32 mouse cellular contexts compared by ENCODE assay signal in the genomic region with DNA sequence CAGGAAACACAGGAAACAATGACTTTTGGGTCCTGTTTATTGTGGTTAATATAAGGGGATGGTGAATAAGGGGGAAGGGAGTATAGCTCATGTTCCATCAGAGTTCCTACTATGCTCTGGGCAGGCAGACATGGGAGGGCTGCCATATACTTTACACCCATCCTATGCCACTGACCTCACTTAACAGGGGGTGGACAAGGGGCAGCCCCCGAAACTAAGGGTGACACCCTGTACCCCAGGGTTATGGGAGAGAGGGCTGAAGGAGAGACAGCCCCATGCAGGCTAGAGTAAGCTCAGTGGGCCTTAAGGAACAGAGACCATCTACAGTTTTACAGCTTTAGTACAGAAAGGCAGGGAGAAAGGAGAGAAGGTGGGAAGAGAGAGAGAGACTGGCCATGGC.
"Had no signal": no experiment of that assay in that cellular context is flagged by ENCODE, and none has a peak within 500 bp of the region (broad histone marks: within the 10 kb centered on the region; RNA-seq: fewer than 3 reads in every experiment).

No protein-coding gene starts in this region.

- ATAC-seq: liver, embryonic 12.5 days; liver, postnatal 0 days; lung, postnatal 0 days; midbrain, embryonic 13.5 days; midbrain, embryonic 15.5 days; midbrain, embryonic 16.5 days had no signal

- H3K4me2 ChIP-seq: limb, embryonic 12.5 days; limb, embryonic 13.5 days; limb, embryonic 15.5 days; liver, embryonic 11.5 days; liver, embryonic 12.5 days; liver, embryonic 13.5 days; liver, embryonic 15.5 days; lung, embryonic 14.5 days; lung, embryonic 15.5 days; midbrain, embryonic 11.5 days; midbrain, embryonic 12.5 days; midbrain, embryonic 13.5 days; midbrain, embryonic 15.5 days; neural tube, embryonic 12.5 days had no signal

- H3K9ac ChIP-seq: limb, embryonic 12.5 days; limb, embryonic 13.5 days; limb, embryonic 15.5 days; liver, embryonic 12.5 days; liver, embryonic 13.5 days; liver, embryonic 14.5 days; liver, embryonic 15.5 days; liver, postnatal 0 days; lung, embryonic 14.5 days; lung, embryonic 15.5 days; midbrain, embryonic 12.5 days; midbrain, embryonic 13.5 days; midbrain, embryonic 15.5 days; neural tube, embryonic 12.5 days had no signal

- H3K27ac ChIP-seq: limb, embryonic 10.5 days; limb, embryonic 12.5 days; limb, embryonic 13.5 days; limb, embryonic 15.5 days; liver, embryonic 12.5 days; liver, embryonic 13.5 days; liver, embryonic 14.5 days; liver, embryonic 15.5 days; lung, embryonic 15.5 days; macrophage; midbrain, embryonic 10.5 days; midbrain, embryonic 12.5 days; midbrain, embryonic 13.5 days; midbrain, embryonic 15.5 days; neural tube, embryonic 12.5 days had no signal

- H3K4me3 ChIP-seq: limb, embryonic 10.5 days; limb, embryonic 12.5 days; limb, embryonic 13.5 days; limb, embryonic 15.5 days; liver, embryonic 12.5 days; liver, embryonic 13.5 days; liver, embryonic 15.5 days; lung, embryonic 15.5 days; megakaryocyte, embryonic 14.5 days; midbrain, embryonic 10.5 days; midbrain, embryonic 12.5 days; midbrain, embryonic 13.5 days; midbrain, embryonic 15.5 days; myocyte; neural tube, embryonic 12.5 days had no signal

- H3K4me1 ChIP-seq: limb, embryonic 10.5 days; limb, embryonic 12.5 days; limb, embryonic 13.5 days; limb, embryonic 15.5 days; liver, embryonic 12.5 days; liver, embryonic 13.5 days; liver, embryonic 15.5 days; lung, embryonic 15.5 days; megakaryocyte, embryonic 14.5 days; midbrain, embryonic 10.5 days; midbrain, embryonic 12.5 days; midbrain, embryonic 13.5 days; midbrain, embryonic 15.5 days; neural tube, embryonic 12.5 days had no signal

- H3K36me3 ChIP-seq: limb, embryonic 10.5 days; limb, embryonic 12.5 days; limb, embryonic 13.5 days; limb, embryonic 15.5 days; liver, embryonic 12.5 days; liver, embryonic 13.5 days; liver, embryonic 15.5 days; lung, embryonic 15.5 days; midbrain, embryonic 10.5 days; midbrain, embryonic 12.5 days; midbrain, embryonic 13.5 days; midbrain, embryonic 15.5 days; neural tube, embryonic 12.5 days had no signal

- H3K27me3 ChIP-seq: limb, embryonic 12.5 days; limb, embryonic 13.5 days; limb, embryonic 15.5 days; liver, embryonic 12.5 days; liver, embryonic 13.5 days; liver, embryonic 15.5 days; lung, embryonic 15.5 days; megakaryocyte, embryonic 14.5 days; midbrain, embryonic 12.5 days; midbrain, embryonic 13.5 days; midbrain, embryonic 15.5 days; neural tube, embryonic 12.5 days had no signal

- DNase-seq: left cerebral cortex, postnatal 4 days; liver; liver, embryonic 13.5 days; liver, postnatal 0 days; lung, adult 18-20 months; lung, adult 2 months; lung, embryonic 14.5 days; lung, postnatal 10 days; lung, postnatal 14 days; lung, postnatal 36 days; lung, postnatal 4 days; midbrain, embryonic 14.5 days had no signal

- H3K9me3 ChIP-seq: limb, embryonic 10.5 days; limb, embryonic 12.5 days; limb, embryonic 13.5 days; limb, embryonic 15.5 days; liver, embryonic 12.5 days; liver, embryonic 13.5 days; liver, embryonic 15.5 days; lung, embryonic 15.5 days; megakaryocyte, embryonic 14.5 days; midbrain, embryonic 10.5 days; midbrain, embryonic 12.5 days; midbrain, embryonic 13.5 days; midbrain, embryonic 15.5 days; neural tube, embryonic 12.5 days had no signal
